Mouse (Mus musculus): ENCODE measurements around the gene Tars2. TPM values are rescaled to one million over a fixed set of nuclear protein-coding genes. Genes with fewer than 3 reads are reported as not detected.

Tars2 gene
- polyA plus RNA-seq, 1 experiment from 2014 or later = 47.9 TPM

- Histone ChIP-seq H3K4me1 (replicated peaks) (peaks cover 14% of the 10 kb centered on the region), H3K9me3 (no peaks in the 10 kb centered on the region), H3K27me3 (no peaks in the 10 kb centered on the region), H3K4me2 (no peak overlapping the region), H3K36me3 (no peaks in the 10 kb centered on the region), H3K9ac (no peak overlapping the region), H3K4me3 (no peak overlapping the region), H3K27ac (replicated peaks) (no peak overlapping the region)
- no peak for ATAC-seq (ENCODE audit: low FRiP score, low read depth)
- 92% methylated on average over 4 of the region's 4 CpGs for WGBS
These were observed 55.4 kb downstream of the Tars2 start for GRCm38 (mm10) chr3:95704612-95705011.

GRCm38 (mm10) chr3:95703276-95703675 is 56.7 kb downstream of the Tars2 start:
- Histone ChIP-seq H3K9ac (no peak overlapping the region), H3K9me3 (no peaks in the 10 kb centered on the region), H3K27ac (replicated peaks) (no peak overlapping the region), H3K4me2 (no peak overlapping the region), H3K27me3 (no peaks in the 10 kb centered on the region), H3K36me3 (no peaks in the 10 kb centered on the region), H3K4me1 (replicated peaks) (peaks cover 14% of the 10 kb centered on the region), H3K4me3 (no peak overlapping the region)
- 95% methylated on average over 3 of the region's 3 CpGs for WGBS
- ATAC-seq (ENCODE audit: low FRiP score, low read depth) = no peak

- Histone ChIP-seq H3K27ac (replicated peaks) (no peak overlapping the region), H3K4me1 (replicated peaks) (peaks cover 14% of the 10 kb centered on the region), H3K27me3 (no peaks in the 10 kb centered on the region), H3K4me3 (peak overlapping the region; percentile 14; the same call in 1 of the 2 replicates), H3K9ac (0 out of 2 replicates have a peak overlapping the region, but pooled peaks have one; percentile 1), H3K4me2 (peak overlapping the region; percentile 49), H3K36me3 (no peaks in the 10 kb centered on the region), H3K9me3 (no peaks in the 10 kb centered on the region)
- 2% methylated on average over 24 of the region's 24 CpGs for WGBS
- peak; percentile 86 for ATAC-seq (ENCODE audit: low FRiP score, low read depth)
These were observed 58.0 kb downstream of the Tars2 start for GRCm38 (mm10) chr3:95701877-95702540.

- no peak for ATAC-seq (ENCODE audit: low FRiP score, low read depth)
- no peak overlapping the region for H3K9ac ChIP-seq
- no peak overlapping the region for H3K4me3 ChIP-seq
- 72% methylated on average over 2 of the region's 2 CpGs for WGBS
- H3K4me2 ChIP-seq = no peak overlapping the region
- no peaks in the 10 kb centered on the region for H3K36me3 ChIP-seq
- peaks cover 21% of the 10 kb centered on the region for H3K4me1 ChIP-seq (replicated peaks)
- H3K9me3 ChIP-seq = no peaks in the 10 kb centered on the region
- H3K27me3 ChIP-seq = no peaks in the 10 kb centered on the region
- H3K27ac ChIP-seq (replicated peaks) = no peak overlapping the region
These were observed 58.9 kb downstream of the Tars2 start for GRCm38 (mm10) chr3:95701085-95701484.

GRCm38 (mm10) chr3:95700233-95700681 is 59.7 kb downstream of the Tars2 start:
- Histone ChIP-seq H3K27ac (replicated peaks) (no peak overlapping the region), H3K36me3 (no peaks in the 10 kb centered on the region), H3K4me2 (no peak overlapping the region), H3K27me3 (no peaks in the 10 kb centered on the region), H3K9me3 (no peaks in the 10 kb centered on the region), H3K4me3 (no peak overlapping the region), H3K4me1 (replicated peaks) (peaks cover 26% of the 10 kb centered on the region), H3K9ac (no peak overlapping the region)
- peak; percentile 43; the same call in 1 of the 2 replicates for ATAC-seq (ENCODE audit: low FRiP score, low read depth)
- 49% methylated on average over 6 of the region's 6 CpGs for WGBS

GRCm38 (mm10) chr3:95698286-95698685 is 61.7 kb downstream of the Tars2 start:
- no peak overlapping the region for H3K27ac ChIP-seq (replicated peaks)
- no peak for ATAC-seq (ENCODE audit: low FRiP score, low read depth)
- no peak overlapping the region for H3K4me3 ChIP-seq
- WGBS = 92% methylated on average over 4 of the region's 4 CpGs
- peaks cover 26% of the 10 kb centered on the region for H3K4me1 ChIP-seq (replicated peaks)
- H3K4me2 ChIP-seq = no peak overlapping the region
- H3K9me3 ChIP-seq = no peaks in the 10 kb centered on the region
- no peaks in the 10 kb centered on the region for H3K27me3 ChIP-seq
- H3K9ac ChIP-seq = no peak overlapping the region
- H3K36me3 ChIP-seq = no peaks in the 10 kb centered on the region

GRCm38 (mm10) chr3:95696360-95696759 is 63.6 kb downstream of the Tars2 start:
- H3K27ac ChIP-seq (replicated peaks) = no peak overlapping the region
- no peak overlapping the region for H3K9ac ChIP-seq
- no peaks in the 10 kb centered on the region for H3K36me3 ChIP-seq
- H3K4me1 ChIP-seq (replicated peaks) = peaks cover 19% of the 10 kb centered on the region
- H3K9me3 ChIP-seq = no peaks in the 10 kb centered on the region
- no peak overlapping the region for H3K4me2 ChIP-seq
- ATAC-seq (ENCODE audit: low FRiP score, low read depth) = no peak
- 22% methylated on average over 7 of the region's 7 CpGs for WGBS
- H3K4me3 ChIP-seq = no peak overlapping the region
- H3K27me3 ChIP-seq = no peaks in the 10 kb centered on the region

GRCm38 (mm10) chr3:95695796-95696195 is 64.2 kb downstream of the Tars2 start:
- H3K4me2 ChIP-seq = no peak overlapping the region
- 23% methylated on average over 3 of the region's 3 CpGs for WGBS
- H3K36me3 ChIP-seq = no peaks in the 10 kb centered on the region
- no peak overlapping the region for H3K27ac ChIP-seq (replicated peaks)
- no peak overlapping the region for H3K4me3 ChIP-seq
- H3K9ac ChIP-seq = no peak overlapping the region
- no peak for ATAC-seq (ENCODE audit: low FRiP score, low read depth)
- H3K4me1 ChIP-seq (replicated peaks) = peaks cover 16% of the 10 kb centered on the region
- H3K9me3 ChIP-seq = no peaks in the 10 kb centered on the region
- no peaks in the 10 kb centered on the region for H3K27me3 ChIP-seq

- Histone ChIP-seq H3K27me3 (no peaks in the 10 kb centered on the region), H3K4me3 (no peak overlapping the region), H3K9me3 (no peaks in the 10 kb centered on the region), H3K4me1 (replicated peaks) (peaks cover 11% of the 10 kb centered on the region), H3K4me2 (no peak overlapping the region), H3K9ac (no peak overlapping the region), H3K27ac (replicated peaks) (no peak overlapping the region), H3K36me3 (no peaks in the 10 kb centered on the region)
- no peak for ATAC-seq (ENCODE audit: low FRiP score, low read depth)
- WGBS = 92% methylated on average over 11 of the region's 11 CpGs
These were observed 65.0 kb downstream of the Tars2 start for GRCm38 (mm10) chr3:95694808-95695703.

GRCm38 (mm10) chr3:95693821-95694807 is 65.9 kb downstream of the Tars2 start:
- no peak overlapping the region for H3K4me2 ChIP-seq
- H3K9ac ChIP-seq = no peak overlapping the region
- no peaks in the 10 kb centered on the region for H3K27me3 ChIP-seq
- H3K9me3 ChIP-seq = no peaks in the 10 kb centered on the region
- peaks cover 11% of the 10 kb centered on the region for H3K4me1 ChIP-seq (replicated peaks)
- no peak overlapping the region for H3K4me3 ChIP-seq
- H3K27ac ChIP-seq (replicated peaks) = no peak overlapping the region
- no peak for ATAC-seq (ENCODE audit: low FRiP score, low read depth)
- WGBS = 61% methylated on average over 11 of the region's 11 CpGs
- H3K36me3 ChIP-seq = no peaks in the 10 kb centered on the region

- Histone ChIP-seq H3K4me1 (replicated peaks) (peaks cover 16% of the 10 kb centered on the region), H3K27me3 (no peaks in the 10 kb centered on the region), H3K9me3 (no peaks in the 10 kb centered on the region), H3K4me2 (no peak overlapping the region), H3K27ac (replicated peaks) (no peak overlapping the region), H3K4me3 (no peak overlapping the region), H3K9ac (no peak overlapping the region), H3K36me3 (no peaks in the 10 kb centered on the region)
- 86% methylated on average over 6 of the region's 6 CpGs for WGBS
- ATAC-seq (ENCODE audit: low FRiP score, low read depth) = no peak
These were observed 67.3 kb downstream of the Tars2 start for GRCm38 (mm10) chr3:95692677-95693076.
